Mouse (Mus musculus) kidney, postnatal 14 days (tissue): Measurements from ENCODE around the gene Th.

Experiments
- DNase-seq: peaks from one replicate; pipeline ENCODE4 v3.0.0; 2022; ENCODE audit warnings: mixed read lengths

Th gene

GRCm38 (mm10) chr7:142931028-142931427 lies at the start of gene Th:
TSS of gene Th (minus strand) at chr7:142931128.
- DNase-seq, result no peak

DNA sequence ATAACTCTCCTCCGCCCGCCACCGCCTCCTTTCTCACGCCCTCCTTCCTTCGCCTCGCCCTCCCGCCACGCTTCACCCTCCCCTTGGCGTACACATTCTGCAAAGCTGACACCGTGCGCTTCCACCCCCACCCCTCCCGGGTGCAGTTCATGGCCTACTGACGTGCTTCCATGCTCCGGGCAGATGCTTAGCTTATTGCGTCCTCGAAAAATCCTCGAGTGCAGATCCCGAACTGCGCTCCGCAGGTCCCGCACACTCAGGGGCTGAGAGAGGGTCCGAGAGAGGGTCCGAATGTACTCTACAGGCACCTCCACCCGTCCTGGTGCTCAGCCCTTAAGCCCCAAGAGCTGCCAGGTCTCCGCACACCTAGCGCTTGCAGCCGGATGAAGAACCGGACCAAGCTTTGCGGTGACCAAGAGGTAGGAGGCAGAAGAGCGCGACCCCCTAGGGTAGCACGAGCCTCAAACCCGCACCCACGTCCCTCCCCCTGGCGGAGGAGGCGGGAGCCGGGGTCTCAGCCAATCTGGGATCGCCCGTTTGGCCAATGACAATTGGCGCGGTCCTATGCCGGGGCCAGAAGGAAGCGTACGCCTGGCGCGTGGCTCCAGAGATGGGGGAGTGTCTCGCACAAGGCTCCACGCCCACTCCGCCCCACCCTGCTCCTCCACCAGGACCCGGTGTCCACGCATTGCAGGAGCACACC lies 38.0 kb upstream of the Th start, which contains the start of gene Ascl2:
TSS of gene Ascl2 (minus strand) at position 456 of the 703 bp plus-strand sequence.
- DNase-seq, result peak; percentile 9

DNA sequence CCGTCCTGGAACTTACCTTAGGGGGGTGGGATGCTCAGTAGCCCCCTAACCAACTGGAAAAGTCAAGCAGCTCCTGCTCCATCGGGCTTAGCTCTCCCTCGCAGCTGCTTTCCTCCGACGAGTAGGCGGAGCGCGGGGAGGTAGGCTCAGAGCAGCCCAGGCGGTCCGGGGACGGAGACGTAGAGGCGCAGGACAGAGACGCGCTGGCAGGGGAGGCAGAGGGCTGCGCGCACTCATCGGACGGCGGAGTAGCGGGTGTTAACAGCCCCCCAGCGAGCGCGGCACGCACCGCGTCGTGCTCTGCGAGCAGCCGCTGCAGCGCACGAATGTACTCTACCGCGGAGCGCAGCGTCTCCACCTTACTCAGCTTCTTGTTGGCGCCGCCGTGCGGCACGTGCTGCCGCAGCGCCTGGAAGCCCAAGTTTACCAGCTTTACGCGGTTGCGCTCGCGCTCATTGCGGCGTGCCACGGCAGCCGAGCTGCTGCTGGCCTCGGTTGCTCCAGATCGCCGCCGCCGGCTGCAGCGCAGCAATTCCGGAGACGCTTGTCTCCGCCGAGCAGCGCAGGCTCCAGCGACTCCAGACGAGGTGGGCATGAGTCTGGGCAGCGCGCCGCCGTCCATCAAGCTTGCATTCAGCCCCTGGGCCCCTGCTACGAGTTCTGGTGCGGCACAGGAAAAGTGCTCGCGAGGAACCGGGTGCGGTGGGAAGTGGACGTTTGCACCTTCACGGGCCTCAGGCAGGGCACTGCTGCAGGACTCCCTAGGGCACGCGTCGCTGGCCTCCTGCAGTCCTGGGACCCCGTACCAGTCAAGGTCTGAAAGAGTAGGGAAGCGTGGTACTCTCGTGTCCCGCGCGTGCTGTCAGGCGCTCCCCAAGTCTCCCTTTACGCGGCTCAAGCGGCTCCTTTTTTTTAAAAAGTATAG lies 37.2 kb upstream of the Th start:
- DNase-seq, result peak; percentile 46

GRCm38 (mm10) chr7:142967414-142967883 lies 36.5 kb upstream of the Th start:
- peak; percentile 51 for DNase-seq

DNA sequence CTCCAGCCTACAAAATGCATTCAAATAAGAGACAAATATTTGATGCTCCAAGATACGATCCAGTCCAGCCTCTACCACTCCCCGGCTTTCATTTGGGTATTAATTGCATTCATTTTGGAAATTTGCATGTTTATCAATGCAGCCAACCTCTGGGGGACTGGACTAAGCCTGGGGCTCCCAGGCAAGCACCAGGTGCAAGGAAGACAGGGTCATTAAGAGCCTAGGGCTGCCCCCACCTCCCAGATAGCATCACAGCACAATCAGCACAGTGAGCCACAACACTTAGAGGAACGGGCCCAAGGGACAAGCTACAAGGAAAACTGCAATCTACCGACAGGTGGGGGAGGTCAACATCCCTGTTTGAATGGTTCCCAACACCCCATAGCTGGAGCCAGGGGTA lies 28.8 kb upstream of the Th start:
- no peak for DNase-seq

DNA sequence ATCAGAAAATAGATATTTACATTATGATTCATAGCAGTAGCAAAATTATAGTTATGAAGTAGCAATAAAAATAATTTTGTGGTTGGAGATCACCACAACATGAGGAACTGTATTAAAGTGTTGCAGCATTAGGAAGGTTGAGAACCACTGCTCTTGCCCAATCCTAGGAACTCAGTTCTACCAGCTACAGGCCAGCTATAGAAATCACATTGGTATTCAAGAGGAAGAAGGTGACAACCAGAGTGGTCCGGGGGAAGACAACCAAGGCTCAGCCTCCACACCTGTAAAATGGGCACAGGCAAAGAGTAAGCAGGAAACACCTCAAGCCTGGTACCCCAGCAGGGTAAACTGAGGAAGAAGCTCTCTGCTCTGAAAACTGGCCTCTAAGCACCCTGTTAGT lies 27.9 kb upstream of the Th start:
- DNase-seq, result no peak

DNA sequence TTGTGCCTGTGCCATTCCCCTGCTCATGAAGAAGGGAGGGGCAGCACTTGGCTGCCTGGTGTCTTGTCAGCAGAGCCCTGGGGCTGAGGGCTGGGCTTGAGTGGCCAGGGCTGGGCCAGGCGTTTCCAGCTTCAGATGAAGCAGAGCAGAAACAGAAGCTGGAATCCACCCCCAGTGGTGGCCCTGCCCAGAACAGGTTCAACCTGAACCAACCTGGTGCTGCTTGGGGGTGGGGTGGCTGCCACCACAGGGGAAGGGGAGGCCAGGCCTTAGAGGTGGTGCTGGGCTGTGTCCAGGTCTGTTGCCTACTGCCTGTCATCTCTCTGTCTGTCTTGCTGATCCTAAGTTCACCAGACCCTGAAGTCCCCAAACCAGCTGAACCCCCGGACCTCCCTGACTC lies 25.1 kb upstream of the Th start:
- DNase-seq, result no peak

- no peak for DNase-seq
Observed at GRCm38 (mm10) chr7:142949568-142949967, 18.6 kb upstream of the Th start.

GRCm38 (mm10) chr7:142937631-142938030 lies 6.7 kb upstream of the Th start:
- DNase-seq, result no peak

GRCm38 (mm10) chr7:142935708-142936107 lies 4.8 kb upstream of the Th start:
- no peak for DNase-seq

GRCm38 (mm10) chr7:142932469-142932868 lies 1.5 kb upstream of the Th start:
- DNase-seq, result no peak

- DNase-seq, result no peak
Observed at GRCm38 (mm10) chr7:142929516-142929915, 1.4 kb downstream of the Th start.

DNA sequence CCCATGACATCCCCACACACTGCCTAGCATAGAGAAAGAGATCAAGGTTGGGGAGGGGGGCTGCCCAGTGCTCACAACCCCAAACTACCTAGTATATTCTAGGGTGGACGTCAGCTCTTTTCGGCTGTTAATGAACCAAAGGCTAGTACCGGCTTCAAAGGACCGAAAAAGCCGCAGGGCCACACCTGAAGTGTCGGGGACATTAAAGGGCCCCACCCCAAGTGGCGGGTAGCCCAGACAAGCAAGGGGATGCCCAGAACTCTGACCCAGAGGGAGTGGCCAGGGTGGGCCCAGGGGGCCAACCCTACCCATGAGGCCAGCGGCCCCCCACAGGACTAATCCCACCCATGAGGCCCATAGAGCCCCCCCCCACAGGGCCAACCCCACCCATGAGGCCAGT lies 3.6 kb downstream of the Th start:
- no peak for DNase-seq

DNA sequence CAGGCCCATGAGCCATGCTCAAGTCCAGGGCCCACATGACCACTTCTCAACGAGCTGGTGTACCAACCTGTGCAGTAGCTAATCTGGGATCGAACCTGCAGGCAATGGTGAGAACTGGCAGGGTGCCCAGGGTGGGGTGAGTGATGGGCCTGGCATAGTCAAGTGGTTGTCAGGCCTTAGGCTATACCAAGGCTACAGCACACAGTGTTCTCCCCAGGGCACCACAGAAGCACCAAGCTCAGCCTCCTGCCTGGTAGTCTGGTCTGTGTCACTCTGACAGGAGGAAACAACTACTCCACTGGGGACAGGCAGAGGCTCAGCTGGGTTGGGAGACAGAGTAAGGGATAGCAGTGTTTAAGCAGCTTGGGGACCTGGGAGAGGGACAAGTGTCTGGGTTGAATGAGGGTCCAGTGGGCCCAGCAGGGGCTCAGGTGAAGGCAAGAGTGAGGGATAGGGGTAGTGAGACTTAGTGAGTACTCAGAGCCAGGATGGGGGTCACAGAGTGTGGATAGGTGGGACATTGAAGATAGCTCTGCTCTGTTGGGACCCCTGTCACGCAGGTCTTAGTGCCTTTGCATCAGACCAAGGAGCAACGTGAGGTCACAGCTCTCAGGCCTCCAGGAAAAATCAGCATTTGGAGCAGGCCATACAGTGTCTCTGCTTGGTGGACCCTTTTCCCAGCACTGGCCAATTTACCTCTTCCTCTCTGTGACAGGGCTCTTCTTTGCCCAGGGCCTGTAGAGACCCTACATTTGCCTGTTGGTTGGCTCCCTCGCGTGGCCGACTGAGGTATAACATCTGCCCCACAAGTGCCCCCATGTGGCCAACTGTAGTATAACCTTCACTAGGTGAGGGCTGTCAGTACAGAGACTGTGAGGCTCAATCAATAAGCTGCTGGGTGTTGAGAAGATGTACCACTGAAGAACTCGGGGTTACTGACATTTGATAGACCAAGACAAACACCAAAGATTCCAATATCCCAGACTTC lies 12.0 kb downstream of the Th start:
- DNase-seq, result peak; percentile 83

DNA sequence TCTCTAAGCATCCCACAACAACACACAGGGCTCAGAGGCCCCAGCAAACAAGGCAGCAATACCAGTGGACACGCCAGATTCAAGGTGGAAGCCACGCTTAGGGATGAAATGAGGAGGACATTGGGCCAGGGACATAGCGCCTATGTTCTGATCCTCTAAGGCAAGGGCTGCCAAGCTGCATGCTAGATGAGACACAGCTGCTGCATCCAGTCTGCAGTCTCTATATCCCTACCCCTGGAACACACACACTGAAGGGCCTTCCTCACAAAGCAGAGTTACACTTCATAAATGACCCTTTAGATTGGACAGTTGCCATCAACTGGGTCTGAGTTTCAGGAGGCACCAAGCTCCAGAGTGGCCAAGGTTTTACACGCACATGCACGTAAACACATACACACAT lies 13.3 kb downstream of the Th start:
- peak; percentile 7 for DNase-seq

DNA sequence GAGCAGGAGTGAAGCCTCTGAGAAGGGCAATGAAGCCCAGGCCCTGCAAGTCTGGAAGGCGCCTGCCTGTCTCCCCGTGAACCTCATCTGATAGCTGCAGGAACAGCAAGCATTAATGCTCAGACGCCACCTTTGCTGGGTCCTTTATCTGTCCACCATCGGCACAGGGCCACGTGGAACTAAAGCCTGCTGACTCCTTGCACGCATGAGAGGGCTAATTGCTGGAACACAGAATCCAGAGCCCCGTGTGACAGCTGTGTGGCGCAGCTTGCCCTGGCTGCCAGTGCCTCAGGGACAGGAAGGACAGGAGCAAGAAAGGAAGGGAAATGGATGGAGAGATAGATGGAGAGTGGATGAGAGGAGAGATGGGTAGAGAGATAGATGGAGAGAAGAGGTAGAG lies 14.8 kb downstream of the Th start:
- DNase-seq, result peak; percentile 6

- DNase-seq, result no peak
Observed at GRCm38 (mm10) chr7:142911682-142912081, 19.2 kb downstream of the Th start.

DNA sequence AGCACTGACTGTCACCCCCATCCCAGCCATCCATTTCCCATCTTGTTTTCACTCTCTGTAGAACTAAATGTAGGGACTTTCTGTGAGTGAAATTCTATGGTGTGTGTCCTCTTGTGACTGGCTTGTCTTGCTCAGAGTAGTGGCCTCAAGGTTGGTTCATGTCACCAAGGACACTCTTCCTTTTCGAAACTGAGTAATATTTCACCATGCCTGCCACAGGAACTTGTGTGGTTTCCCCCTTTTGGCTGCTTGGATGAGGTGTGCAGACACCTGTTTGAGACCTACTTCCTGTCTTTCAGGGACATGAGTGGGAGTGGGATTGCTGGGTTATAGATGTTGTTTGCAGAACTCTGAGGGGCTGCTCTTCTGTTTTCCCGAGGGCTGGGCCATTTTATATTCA lies 20.8 kb downstream of the Th start:
- DNase-seq, result no peak

DNA sequence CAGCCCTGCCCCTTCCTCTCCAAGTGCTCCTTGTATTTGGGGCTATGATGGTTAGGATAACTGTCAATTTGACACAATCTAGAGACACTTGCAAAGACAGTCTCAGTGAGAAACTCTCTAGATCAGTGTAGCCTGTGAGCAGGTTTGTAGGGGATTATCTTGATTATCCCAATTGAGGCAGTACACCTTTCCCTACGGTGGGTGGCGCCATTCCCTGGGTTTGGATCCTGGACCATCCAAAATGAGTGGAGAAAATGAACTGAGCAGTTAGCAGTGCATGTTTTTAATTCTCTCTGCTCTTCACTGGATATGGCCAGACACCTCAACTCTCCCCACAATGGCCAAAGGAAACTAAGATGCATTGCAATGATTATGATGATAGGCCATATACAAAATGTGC lies 21.3 kb downstream of the Th start:
- DNase-seq, result no peak

GRCm38 (mm10) chr7:142905606-142906005 lies 25.3 kb downstream of the Th start:
- no peak for DNase-seq

- no peak for DNase-seq
Observed at GRCm38 (mm10) chr7:142904331-142904730, 26.6 kb downstream of the Th start.

- no peak for DNase-seq
Observed at GRCm38 (mm10) chr7:142902931-142903330, 28.0 kb downstream of the Th start.

DNA sequence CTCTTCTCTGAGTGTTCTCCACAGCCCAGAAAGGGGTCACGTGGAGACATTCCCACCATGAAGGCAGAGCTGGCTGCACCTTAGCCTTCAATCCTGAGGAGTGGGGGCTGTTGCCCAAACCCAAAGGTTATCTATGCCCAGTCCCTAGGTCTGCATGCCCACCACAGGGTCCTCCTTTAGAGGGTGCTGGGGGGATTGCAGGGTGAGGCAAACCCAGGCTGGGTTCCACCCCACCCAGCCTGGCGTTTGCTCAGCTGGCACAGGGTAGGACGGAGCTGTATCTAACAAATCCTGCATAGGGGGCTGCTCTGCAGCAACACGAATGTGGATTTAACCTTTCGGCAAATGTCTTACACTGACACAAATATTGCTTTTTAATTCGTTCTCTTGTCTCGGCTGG lies 29.2 kb downstream of the Th start:
- DNase-seq, result no peak
